Mouse (Mus musculus): ENCODE data around the gene 0610010K14Rik. TPM values are rescaled to one million over a fixed set of nuclear protein-coding genes. Genes with fewer than 3 reads are reported as not detected.

0610010K14Rik gene
- total RNA-seq, 2 experiments from 2014 or later: 44.2 to 78.5 TPM

DNA sequence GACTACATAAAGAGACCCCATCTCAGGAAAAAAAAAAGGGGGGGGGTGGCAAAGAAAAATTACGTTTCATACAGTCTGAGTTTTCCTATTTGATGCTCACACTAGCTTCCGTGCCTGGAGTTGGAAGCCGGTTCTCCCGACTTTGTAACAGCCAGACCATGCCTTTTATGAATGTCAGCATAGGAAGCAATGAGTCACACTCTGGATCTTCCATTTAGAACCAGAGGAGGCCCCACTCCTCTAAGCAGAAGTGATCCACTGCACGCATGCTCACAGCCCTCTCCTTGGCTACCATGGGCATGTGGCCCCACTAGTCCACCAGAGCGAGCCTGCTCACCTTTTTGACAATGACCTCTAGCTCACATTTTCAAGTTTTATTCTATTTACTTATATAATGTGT lies 46.5 kb downstream of the 0610010K14Rik start:
- ATAC-seq (replicated peaks; ENCODE audit: poor library complexity, severe bottlenecking): no peak

DNA sequence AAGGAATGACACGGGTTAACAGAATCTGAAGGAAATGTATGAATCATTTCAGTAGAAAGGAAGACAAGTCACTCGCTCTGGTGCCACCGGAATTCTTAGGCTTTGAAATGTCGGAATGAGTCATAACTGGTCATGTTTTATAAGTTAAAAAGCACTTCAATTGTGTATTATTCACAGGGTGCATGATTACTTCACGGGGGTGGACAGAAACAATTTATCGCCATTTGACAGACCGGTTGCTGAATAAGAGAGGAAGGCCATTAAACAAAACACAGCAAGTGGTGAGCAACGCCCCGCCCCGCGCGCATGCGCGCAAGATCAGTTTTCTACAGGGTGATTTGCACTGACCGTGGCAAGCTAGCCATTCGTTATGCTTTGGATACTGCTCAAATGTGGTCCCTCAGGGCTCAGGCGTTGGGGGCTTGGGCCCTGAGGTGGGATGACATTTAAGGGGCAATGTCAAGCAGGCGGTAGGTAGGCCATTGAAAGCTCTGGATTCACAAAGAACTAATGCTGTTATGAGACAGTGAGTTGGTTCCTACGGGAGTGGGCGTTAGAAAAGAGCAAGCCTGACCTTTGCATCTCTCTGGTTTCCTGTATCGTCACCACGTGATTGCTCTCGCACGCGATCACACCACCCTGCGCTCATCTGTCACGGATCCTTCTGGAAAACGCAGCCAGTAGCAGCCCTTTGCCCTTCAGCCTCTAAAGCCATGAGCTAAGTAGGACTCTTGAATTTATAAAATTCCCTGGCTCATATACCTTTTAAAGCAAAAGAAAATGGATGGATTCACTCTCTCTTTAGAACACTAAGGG lies 48.2 kb downstream of the 0610010K14Rik start:
- no peak for ATAC-seq (replicated peaks; ENCODE audit: poor library complexity, severe bottlenecking)

Other genes starting within 250 kb of the 0610010K14Rik start
- gene Gabarap, start 246.8 kb downstream of the 0610010K14Rik start, total RNA-seq (2014; fragmentation: Nextera tagmentation): 288 and 367 TPM in 2 replicates
- gene Gabarap, start 246.8 kb downstream of the 0610010K14Rik start, total RNA-seq (2017): 239 and 250 TPM in 2 replicates
- 41.7 and 45.8 TPM in 2 replicates for gene Phf23, start 242.1 kb downstream of the 0610010K14Rik start, total RNA-seq (2014; fragmentation: Nextera tagmentation)
- gene Phf23, start 242.1 kb downstream of the 0610010K14Rik start, total RNA-seq (2017): 30.2 and 32.3 TPM in 2 replicates
- gene Dvl2, start 237.3 kb downstream of the 0610010K14Rik start, total RNA-seq (2014; fragmentation: Nextera tagmentation): 4.6 and 24.5 TPM in 2 replicates
- gene Dvl2, start 237.3 kb downstream of the 0610010K14Rik start, total RNA-seq (2017): 16.1 and 18.0 TPM in 2 replicates
- 39.7 and 55.8 TPM in 2 replicates for gene Acadvl, start 222.5 kb downstream of the 0610010K14Rik start, total RNA-seq (2014; fragmentation: Nextera tagmentation)
- 40.3 and 42.1 TPM in 2 replicates for gene Acadvl, start 222.5 kb downstream of the 0610010K14Rik start, total RNA-seq (2017)
- 11.4 and 12.3 TPM in 2 replicates for gene Dlg4, start 221.0 kb downstream of the 0610010K14Rik start, total RNA-seq (2014; fragmentation: Nextera tagmentation)
- gene Dlg4, start 221.0 kb downstream of the 0610010K14Rik start, total RNA-seq (2017): 1.3 and 3.5 TPM in 2 replicates
- gene Asgr1, start 183.8 kb downstream of the 0610010K14Rik start, total RNA-seq (2014; fragmentation: Nextera tagmentation): not detected in 2 replicates
- gene Asgr1, start 183.8 kb downstream of the 0610010K14Rik start, total RNA-seq (2017): not detected in 2 replicates
- 3.9 TPM in 1 of 2 replicates, not detected in the other for gene Asgr2, start 145.3 kb downstream of the 0610010K14Rik start, total RNA-seq (2014; fragmentation: Nextera tagmentation)
- gene Asgr2, start 145.3 kb downstream of the 0610010K14Rik start, total RNA-seq (2017): not detected in 2 replicates
- 11.3 and 13.2 TPM in 2 replicates for gene Mgl2, start 107.6 kb downstream of the 0610010K14Rik start, total RNA-seq (2014; fragmentation: Nextera tagmentation)
- 36.5 and 37.9 TPM in 2 replicates for gene Mgl2, start 107.6 kb downstream of the 0610010K14Rik start, total RNA-seq (2017)
- gene Clec10a, start 81.7 kb downstream of the 0610010K14Rik start, total RNA-seq (2014; fragmentation: Nextera tagmentation): 6.9 and 11.3 TPM in 2 replicates
- gene Clec10a, start 81.7 kb downstream of the 0610010K14Rik start, total RNA-seq (2017): 9.8 and 13.9 TPM in 2 replicates
- gene Slc16a11, start 25.2 kb downstream of the 0610010K14Rik start, total RNA-seq (2014; fragmentation: Nextera tagmentation): not detected in 2 replicates
- gene Slc16a11, start 25.2 kb downstream of the 0610010K14Rik start, total RNA-seq (2017): not detected in 2 replicates
- gene Slc16a13, start 16.9 kb downstream of the 0610010K14Rik start, total RNA-seq (2014; fragmentation: Nextera tagmentation): 7.1 and 7.9 TPM in 2 replicates
- 9.8 TPM in 2 replicates for gene Slc16a13, start 16.9 kb downstream of the 0610010K14Rik start, total RNA-seq (2017)
- not detected in 2 replicates for gene Bcl6b, start 8.1 kb downstream of the 0610010K14Rik start, total RNA-seq (2014; fragmentation: Nextera tagmentation)
- gene Bcl6b, start 8.1 kb downstream of the 0610010K14Rik start, total RNA-seq (2017): 0.13 TPM in 1 of 2 replicates, not detected in the other
- 4.7 and 4.8 TPM in 2 replicates for gene Gm21988, start 1.9 kb upstream of the 0610010K14Rik start, total RNA-seq (2014; fragmentation: Nextera tagmentation)
- gene Gm21988, start 1.9 kb upstream of the 0610010K14Rik start, total RNA-seq (2017): 0.57 TPM in 1 of 2 replicates, not detected in the other
- gene Rnasek, start 1.9 kb upstream of the 0610010K14Rik start, total RNA-seq (2014; fragmentation: Nextera tagmentation): 116 and 161 TPM in 2 replicates
- 31.2 and 31.3 TPM in 2 replicates for gene Rnasek, start 1.9 kb upstream of the 0610010K14Rik start, total RNA-seq (2017)
- not detected in 2 replicates for gene Alox12, start 17.4 kb upstream of the 0610010K14Rik start, total RNA-seq (2014; fragmentation: Nextera tagmentation)
- gene Alox12, start 17.4 kb upstream of the 0610010K14Rik start, total RNA-seq (2017): not detected in 2 replicates
- gene Alox12e, start 84.7 kb upstream of the 0610010K14Rik start, total RNA-seq (2014; fragmentation: Nextera tagmentation): not detected in 2 replicates
- gene Alox12e, start 84.7 kb upstream of the 0610010K14Rik start, total RNA-seq (2017): not detected in 2 replicates
- gene Alox15, start 114.1 kb upstream of the 0610010K14Rik start, total RNA-seq (2014; fragmentation: Nextera tagmentation): not detected in 2 replicates
- 0.62 and 0.82 TPM in 2 replicates for gene Alox15, start 114.1 kb upstream of the 0610010K14Rik start, total RNA-seq (2017)
- 31.6 and 33.0 TPM in 2 replicates for gene Pelp1, start 172.1 kb upstream of the 0610010K14Rik start, total RNA-seq (2014; fragmentation: Nextera tagmentation)
- 9.9 and 12.7 TPM in 2 replicates for gene Pelp1, start 172.1 kb upstream of the 0610010K14Rik start, total RNA-seq (2017)
- gene Arrb2, start 194.7 kb upstream of the 0610010K14Rik start, total RNA-seq (2014; fragmentation: Nextera tagmentation): 63.2 and 69.8 TPM in 2 replicates
- 41.1 and 74.9 TPM in 2 replicates for gene Arrb2, start 194.7 kb upstream of the 0610010K14Rik start, total RNA-seq (2017)
- gene Med11, start 214.0 kb upstream of the 0610010K14Rik start, total RNA-seq (2014; fragmentation: Nextera tagmentation): 19.7 and 28.5 TPM in 2 replicates
- 31.5 and 35.8 TPM in 2 replicates for gene Med11, start 214.0 kb upstream of the 0610010K14Rik start, total RNA-seq (2017)
- not detected in 2 replicates for gene Zmynd15, start 221.5 kb upstream of the 0610010K14Rik start, total RNA-seq (2014; fragmentation: Nextera tagmentation)
- gene Zmynd15, start 221.5 kb upstream of the 0610010K14Rik start, total RNA-seq (2017): not detected in 2 replicates
- gene Cxcl16, start 222.1 kb upstream of the 0610010K14Rik start, total RNA-seq (2014; fragmentation: Nextera tagmentation): not detected in 2 replicates
- gene Cxcl16, start 222.1 kb upstream of the 0610010K14Rik start, total RNA-seq (2017): 0.22 TPM in 1 of 2 replicates, not detected in the other